Mouse (Mus musculus) monocyte, adult 5-6 weeks (primary cell): ENCODE measurements around the gene Rrp8. TPM values are rescaled to one million over a fixed set of nuclear protein-coding genes. Genes with fewer than 3 reads are reported as not detected.

Experiments used
- ATAC-seq: fragments of 153-309, 156-312 bp; replicated peaks from 2 replicates; pipeline ENCODE4 v1.8.0; 2017; ENCODE audit warnings: mild to moderate bottlenecking; ENCODE audit not compliant: low TSS enrichment, insufficient number of reproducible peaks, severe bottlenecking, poor library complexity, low FRiP score
- total RNA-seq: library from RNA; stranded (forward); fragments of 200-1000, 200-491, 200-594 nt; gene quantifications from 3 replicates; pipeline ENCODE4 v1.2.3, GENCODE M21; 2017

Gene Rrp8
- total RNA-seq, result 9.4 to 15.5 TPM (median 14.7 TPM) in 3 replicates

GRCm38 (mm10) chr7:105736911-105737521, at the start of gene Rrp8:
Gene Rrp8, minus strand, starts transcription at chr7:105737385.
- ATAC-seq, result no peak; the same call in 1 of the 2 replicates

DNA sequence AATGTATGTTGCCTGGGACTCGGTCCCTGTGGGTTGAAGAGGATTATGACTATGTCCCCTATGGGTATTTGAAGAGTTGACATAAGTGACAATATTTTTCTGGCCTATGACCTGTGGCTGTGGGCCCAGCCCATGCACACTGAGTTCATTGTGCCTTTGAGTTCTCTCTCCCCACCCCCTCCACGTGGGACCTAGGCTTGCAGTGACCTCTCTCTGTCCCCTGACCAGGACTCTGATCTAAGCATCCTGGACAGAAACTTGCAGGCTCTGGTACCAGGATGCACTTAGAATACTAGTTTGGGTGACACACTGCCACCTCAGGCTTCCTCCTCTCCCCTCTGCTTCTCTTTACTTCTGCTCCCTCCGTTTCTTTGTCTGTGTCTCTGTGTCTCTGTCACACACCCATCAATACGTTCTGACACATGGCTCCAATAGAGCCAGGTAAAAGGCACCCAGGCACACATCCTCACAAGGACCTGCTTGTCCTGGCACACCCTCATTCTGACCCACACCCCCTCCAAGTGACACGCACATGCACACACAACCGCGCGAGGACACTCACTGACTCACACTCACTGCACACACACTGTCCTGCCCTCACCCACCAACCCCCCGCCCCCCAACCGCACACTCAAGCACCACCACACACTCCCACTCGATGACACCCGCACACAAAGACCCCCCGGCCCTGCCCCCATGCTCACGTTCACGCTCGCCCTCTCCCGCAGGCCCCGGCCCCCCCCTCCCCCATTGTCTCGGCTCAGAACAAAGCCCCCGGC, 49.5 kb upstream of the Rrp8 start:
- no peak for ATAC-seq

GRCm38 (mm10) chr7:105784556-105784955, 47.4 kb upstream of the Rrp8 start:
- no peak for ATAC-seq

DNA sequence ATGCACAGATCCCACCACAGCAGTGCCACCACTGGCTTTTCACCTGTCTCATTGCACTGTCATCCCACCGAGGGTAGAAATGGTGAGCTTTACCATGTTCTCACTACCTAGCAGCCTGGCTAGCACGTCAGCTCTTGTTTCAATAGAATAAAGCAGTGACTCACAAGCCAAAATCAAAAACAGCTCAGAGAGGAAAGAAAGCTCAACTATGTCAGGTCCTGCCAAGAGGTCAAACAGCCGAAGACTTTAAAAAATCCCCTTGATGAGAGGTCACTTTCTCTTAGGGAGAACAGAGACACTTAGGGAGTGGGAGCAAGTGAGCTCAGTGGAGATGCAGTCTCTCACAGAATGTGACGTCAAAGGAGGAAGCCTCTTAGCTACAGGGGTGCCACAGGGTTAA, 46.7 kb upstream of the Rrp8 start:
- ATAC-seq, result no peak

DNA sequence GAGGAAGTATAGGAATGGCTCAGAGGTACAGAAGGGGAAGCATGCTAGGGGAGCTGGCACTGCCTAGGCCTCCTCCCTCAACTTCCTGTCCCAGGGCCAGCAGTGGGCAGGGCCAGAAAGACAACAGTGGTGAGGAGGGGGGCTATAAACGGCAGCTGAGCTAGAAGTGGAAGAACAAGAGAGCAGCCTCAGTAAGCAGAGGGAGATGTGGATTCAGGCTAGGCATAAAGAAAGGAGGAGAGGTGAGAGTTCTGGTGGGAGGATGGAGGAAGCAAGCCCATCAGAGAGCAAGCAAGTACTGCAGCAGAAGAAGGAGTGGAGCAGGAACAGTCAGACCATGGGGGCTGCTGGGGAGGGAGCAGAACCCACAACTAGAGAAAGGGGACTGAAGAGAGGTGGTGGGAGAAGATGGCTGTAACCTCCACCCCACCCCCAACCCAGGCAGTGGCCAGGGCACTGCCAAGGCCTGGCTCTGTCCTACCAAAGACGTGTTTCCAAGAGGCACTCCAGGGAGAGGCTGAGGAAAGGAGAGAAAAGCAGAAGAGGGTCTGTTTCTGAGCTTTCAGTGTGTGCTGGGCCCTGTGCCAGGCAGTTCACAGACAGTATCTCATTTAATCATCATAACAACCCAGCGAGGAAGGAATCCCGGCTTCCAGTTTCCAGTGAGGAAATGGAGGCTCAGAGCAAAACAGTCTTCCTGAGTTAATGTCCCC, 41.5 kb upstream of the Rrp8 start:
- ATAC-seq, result peak; percentile 75; the same call in 1 of the 2 replicates

GRCm38 (mm10) chr7:105777797-105778552, 40.8 kb upstream of the Rrp8 start:
- peak; percentile 32; the same call in 1 of the 2 replicates for ATAC-seq

GRCm38 (mm10) chr7:105777316-105777715, 40.1 kb upstream of the Rrp8 start:
- ATAC-seq, result no peak

DNA sequence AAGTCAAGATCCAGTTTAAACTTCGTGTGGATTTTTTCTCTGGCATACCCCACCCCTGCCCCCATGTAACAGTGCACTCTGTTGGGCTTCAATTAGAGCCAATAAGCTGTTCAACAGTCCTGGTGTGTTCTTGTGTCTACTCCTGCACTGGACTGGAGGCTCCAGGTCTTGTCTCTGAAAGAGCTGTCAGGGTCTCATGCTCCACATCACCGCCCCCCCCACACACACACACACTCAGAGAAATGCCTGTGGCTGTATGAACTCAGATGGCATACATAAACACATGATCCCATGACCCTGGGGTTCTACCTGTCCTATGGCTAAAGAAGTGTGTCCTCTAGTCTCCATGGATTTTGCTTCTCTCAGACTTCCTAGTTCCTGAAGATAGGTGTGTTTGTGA, 38.8 kb upstream of the Rrp8 start:
- ATAC-seq, result no peak

DNA sequence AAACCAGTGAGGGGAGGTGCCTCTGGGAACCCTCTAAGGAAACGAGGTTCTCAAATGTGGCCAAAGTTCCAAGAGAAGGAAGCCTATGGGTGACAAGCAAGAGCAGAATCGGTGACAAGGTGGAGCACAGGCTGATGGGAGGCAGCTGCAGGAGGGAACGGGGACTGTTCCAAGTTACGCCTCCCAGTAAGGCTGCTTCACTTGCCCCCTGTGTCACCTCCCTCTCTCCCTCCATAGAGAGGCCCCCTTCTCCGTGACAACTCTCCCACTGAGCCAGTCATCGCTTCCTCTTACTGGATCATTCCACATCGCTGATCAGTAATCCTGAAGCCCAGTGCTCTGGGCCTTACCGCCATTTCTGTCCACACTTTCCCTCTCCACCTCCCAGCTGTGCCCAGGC, 37.5 kb upstream of the Rrp8 start:
- ATAC-seq, result no peak

GRCm38 (mm10) chr7:105773041-105773440, 35.9 kb upstream of the Rrp8 start:
- no peak for ATAC-seq

GRCm38 (mm10) chr7:105772331-105772730, 35.1 kb upstream of the Rrp8 start:
- ATAC-seq, result no peak

GRCm38 (mm10) chr7:105769959-105770358, 32.8 kb upstream of the Rrp8 start:
- no peak for ATAC-seq

- 0 out of 2 replicates have a peak, but pooled peaks have one; percentile 27 for ATAC-seq
Observed at GRCm38 (mm10) chr7:105767729-105768165, 30.6 kb upstream of the Rrp8 start.

DNA sequence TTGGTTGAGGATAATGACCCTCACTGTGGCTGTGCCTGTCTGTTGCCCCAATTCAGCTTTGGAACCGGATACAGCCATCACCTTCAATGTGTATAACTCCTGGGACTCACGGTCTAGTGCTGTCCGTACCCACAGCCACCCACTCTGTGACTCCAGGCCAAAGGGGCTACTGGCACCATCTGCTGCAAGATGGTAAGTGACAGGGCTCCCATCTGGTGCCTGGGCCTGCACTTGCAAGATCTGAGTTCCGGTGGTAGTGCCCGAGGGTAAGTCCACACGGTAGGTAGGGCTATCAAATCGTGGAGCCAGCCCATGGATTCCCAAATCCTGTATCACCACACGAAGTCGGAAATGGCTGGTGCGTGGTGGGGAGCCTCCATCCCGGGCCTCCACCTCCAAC, 27.1 kb upstream of the Rrp8 start:
- ATAC-seq, result no peak

DNA sequence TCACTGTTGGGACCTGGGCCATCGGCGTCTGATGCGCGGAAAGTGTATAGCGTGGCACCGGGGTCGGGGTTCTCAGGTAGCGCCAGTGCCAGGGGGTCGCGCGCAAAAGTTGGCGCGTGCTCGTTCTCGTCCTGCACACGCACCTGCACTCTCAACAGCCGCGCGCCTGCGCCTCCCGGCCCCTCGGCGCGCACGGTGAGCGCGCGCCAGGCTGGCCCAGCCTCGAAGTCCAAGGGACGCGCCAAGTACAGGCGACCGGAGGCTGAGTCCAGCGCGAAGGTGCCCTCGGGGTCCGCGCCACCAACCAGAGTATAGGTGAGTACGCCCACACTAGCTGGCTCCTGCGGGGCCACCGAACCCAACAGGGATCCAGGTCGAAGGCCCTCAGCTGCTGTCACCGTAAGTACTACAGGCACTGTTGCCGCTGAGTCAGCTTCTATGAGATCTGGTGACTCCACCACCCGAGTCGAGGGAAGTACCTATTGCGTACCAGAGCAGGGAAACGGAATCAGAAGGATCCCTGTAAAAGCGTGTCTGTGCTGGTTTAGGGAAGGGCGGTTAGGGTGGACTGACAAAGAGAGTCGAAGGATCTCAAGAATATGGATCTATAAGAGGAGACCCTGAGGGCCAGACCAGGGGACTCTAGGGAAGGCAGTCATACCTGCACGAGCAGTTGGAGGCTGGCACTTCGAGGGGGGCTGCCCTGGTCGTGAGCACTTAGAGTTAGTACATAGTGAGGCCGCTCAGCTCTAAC, 25.5 kb upstream of the Rrp8 start:
- no peak for ATAC-seq

DNA sequence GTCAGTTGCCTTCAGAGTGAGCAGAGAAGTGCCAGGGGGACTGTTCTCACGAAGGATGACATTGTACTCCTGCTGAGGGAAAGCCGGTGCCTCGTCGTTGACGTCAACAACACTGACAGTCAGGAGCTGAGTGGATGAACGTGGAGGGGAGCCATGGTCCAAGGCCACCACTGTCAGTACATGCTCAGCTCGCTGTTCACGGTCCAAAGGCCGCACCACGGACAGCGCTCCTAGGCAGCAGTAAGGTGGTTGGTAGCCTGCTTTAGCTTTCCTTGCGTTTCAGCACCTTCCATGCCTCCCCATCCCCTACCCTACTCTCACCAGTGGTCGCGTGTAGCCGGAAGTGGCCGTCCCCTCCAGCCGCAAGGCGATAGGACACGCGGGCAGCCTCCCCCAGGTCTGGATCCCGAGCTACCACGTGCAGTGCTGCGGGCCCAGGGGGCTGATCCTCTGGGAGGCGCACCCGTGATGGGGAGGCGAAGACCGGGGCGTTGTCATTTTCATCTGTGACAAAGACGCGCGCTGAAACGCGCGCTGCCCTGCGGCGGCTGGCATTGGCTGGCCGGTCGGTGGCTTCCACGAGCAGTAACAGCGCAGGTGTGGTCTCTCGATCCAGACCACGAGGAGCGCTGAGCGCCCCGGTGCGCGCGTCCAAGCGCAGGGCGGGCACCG, 24.8 kb upstream of the Rrp8 start:
- no peak for ATAC-seq

DNA sequence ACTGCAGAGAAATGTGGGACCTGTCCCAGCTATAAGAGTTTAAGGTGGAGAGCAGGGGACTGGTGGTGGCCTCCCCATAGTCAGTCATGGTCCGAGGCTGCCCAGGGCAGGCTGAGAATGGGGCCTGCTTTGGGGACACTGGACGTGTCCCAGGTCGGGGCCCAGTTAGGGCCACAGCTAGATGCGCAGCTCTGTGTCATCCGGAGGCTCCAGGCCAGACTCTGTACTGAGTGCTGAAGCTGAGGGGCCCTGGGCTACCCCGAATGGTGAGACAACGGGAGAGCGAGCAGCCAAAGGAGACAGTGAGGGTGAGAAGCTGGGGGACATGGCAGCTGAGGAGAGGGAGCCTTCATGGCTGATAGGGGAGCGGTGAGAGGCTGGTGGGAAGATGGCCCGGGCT, 16.1 kb upstream of the Rrp8 start:
- ATAC-seq, result no peak

- no peak for ATAC-seq
Observed at GRCm38 (mm10) chr7:105752716-105753115, 15.5 kb upstream of the Rrp8 start.
